Mouse (Mus musculus): ENCODE data around the gene Mia.

- TF ChIP-seq CTCF (IDR thresholded peaks at IDR 0.05; ENCODE audit: extremely low read depth, insufficient read length, insufficient replicate concordance, low read depth, low read length): no peak
- no peak for TF ChIP-seq POLR2A (IDR thresholded peaks at IDR 0.05; ENCODE audit: low read depth, low read length)
These were observed 921 bp downstream of the Mia start for GRCm38 (mm10) chr7:27180036-27180435.
